Mouse (Mus musculus) neutrophil, adult 59 days (primary cell): ENCODE results near the gene Asdurf. TPM values are rescaled to one million over a fixed set of nuclear protein-coding genes. Genes with fewer than 3 reads are reported as not detected.

Experiments
- total RNA-seq, 2 experiments: library from RNA; stranded (reverse); gene quantifications; 1 replicate in 1 of 2; 2 replicates in 1 of 2; pipeline ENCODE4 v1.2.4; 2023

Gene Asdurf
- total RNA-seq = 10 to 100 TPM in 1 of 2 experiments, not detected in 1; 26.8 TPM

GRCm38 (mm10) chr1:53352327-53353261, at the start of gene Asdurf, which contains the start of the genes Gm28551 and Asnsd1:
TSS of gene Asdurf (minus strand) at chr1:53352619.
TSS of gene Gm28551 (minus strand) at chr1:53352667.
TSS of gene Asnsd1 (minus strand) at chr1:53352752.

DNA sequence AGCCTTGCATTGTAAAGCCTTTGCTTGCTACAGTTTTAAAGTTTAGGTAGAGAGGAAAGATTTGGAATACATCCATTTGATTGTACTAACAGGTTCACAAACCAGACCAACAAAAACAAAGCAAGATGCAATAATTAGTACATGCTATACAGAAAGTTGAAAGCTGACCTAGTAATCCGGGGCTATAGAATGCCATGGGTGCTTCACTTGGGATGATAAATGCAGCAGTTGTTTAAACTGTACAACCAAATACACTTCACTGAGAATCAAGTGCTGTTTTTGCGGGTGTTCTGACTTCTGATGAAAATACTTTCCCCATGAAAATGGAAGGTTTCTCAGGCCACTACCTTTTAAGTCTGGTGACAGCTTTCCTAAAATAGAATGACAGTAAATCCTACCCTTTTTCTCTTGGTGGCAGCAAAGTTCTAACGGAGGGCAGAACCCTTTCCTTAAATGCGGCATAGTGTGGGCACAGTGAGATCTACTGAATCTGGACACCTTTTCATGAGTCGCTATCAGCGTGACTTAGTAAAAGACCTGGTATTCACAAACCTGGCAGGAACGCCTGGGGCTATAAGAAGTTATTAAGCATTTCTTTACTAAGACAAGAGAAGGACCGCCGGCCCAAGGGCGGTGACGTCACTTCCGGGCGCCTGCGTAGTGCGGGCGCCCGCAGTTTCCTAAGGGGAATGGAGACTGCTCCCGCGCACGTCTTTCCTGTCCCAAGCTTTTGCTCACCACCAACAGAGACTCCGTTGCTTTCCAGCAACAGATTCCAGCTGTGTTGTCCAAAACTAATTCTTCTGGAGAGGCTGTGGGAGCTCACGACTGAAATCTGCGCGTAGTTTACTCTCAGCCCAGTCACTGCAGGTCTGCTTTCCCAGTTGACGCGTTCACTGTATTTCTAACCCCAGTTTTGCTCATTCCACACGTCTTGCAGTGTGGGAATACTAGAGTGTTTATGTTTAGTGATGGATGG, 39.1 kb downstream of the Asdurf start, which contains the start of gene Osgepl1:
Osgepl1 (plus strand) TSS at position 636 of the 979 bp plus-strand sequence.

Other genes starting within 250 kb of the Asdurf start
- gene 1700019A02Rik, start 165.0 kb downstream of the Asdurf start, total RNA-seq = not detected
- gene Pms1, start 55.6 kb downstream of the Asdurf start, total RNA-seq = 1 to 10 TPM; 3.5 to 4.2 TPM
- 10 to 100 TPM; 10.9 to 12.6 TPM for gene Ormdl1, start 55.5 kb downstream of the Asdurf start, total RNA-seq
- 1 to 10 TPM in 1 of 2 experiments, not detected in 1; 1.5 TPM for gene Gm28778, start 55.5 kb downstream of the Asdurf start, total RNA-seq
- 1 to 10 TPM; 4.4 to 5.6 TPM for gene Osgepl1, start 39.0 kb downstream of the Asdurf start, total RNA-seq
- not detected for gene Gm28551, start within 50 bp of the Asdurf start, total RNA-seq
- gene Asnsd1, start 133 bp upstream of the Asdurf start, total RNA-seq = 10 to 100 TPM; 42.1 to 46.5 TPM